Mouse (Mus musculus) c-Kit-positive CD71-positive TER-119-negative erythroid progenitor cells, embryonic 14.5 days (primary cell): Measurements from ENCODE around the gene Racgap1.

Experiments used
- DNase-seq: peaks from one replicate; pipeline ENCODE4 v3.0.0-alpha.2; 2013; ENCODE audit warnings: low read depth

The Racgap1 gene

DNA sequence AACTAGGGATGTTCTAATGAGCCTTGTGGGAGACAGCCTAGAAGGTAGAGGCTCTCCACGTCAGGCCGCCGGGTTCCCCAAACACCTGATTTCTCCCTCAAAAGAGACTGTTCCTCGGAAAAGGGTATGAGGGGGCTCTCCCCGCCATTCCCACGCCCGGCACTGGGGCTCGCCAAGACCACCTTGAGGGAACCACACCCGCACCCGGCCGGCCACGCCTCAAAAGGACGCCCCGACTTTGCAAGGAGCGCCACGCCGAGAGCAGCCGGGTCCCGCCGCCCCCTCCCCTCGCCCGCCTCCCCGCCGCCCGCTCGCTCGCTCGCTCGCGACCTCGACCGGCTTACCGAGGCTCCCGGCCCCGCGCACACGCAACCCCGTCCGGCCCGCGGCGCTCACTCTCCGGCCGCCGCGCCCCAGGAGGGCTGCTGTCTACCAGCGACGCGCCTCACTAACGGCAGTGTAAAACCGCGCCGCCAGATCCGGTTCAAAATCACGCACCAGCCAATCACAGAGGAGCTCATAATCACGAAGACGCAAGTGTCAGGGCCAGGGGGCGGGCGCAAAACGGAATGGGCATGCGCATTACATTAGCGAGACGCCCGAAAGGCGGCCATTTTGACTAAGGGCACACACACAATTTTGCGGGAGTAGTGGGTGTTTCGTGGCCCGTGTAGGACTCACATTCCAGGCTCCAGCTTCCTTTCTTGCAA is at the start of gene Racgap1:
Gene Racgap1, minus strand, starts transcription at position 494 of the 710 bp plus-strand sequence.
- peak; percentile 97 for DNase-seq

DNA sequence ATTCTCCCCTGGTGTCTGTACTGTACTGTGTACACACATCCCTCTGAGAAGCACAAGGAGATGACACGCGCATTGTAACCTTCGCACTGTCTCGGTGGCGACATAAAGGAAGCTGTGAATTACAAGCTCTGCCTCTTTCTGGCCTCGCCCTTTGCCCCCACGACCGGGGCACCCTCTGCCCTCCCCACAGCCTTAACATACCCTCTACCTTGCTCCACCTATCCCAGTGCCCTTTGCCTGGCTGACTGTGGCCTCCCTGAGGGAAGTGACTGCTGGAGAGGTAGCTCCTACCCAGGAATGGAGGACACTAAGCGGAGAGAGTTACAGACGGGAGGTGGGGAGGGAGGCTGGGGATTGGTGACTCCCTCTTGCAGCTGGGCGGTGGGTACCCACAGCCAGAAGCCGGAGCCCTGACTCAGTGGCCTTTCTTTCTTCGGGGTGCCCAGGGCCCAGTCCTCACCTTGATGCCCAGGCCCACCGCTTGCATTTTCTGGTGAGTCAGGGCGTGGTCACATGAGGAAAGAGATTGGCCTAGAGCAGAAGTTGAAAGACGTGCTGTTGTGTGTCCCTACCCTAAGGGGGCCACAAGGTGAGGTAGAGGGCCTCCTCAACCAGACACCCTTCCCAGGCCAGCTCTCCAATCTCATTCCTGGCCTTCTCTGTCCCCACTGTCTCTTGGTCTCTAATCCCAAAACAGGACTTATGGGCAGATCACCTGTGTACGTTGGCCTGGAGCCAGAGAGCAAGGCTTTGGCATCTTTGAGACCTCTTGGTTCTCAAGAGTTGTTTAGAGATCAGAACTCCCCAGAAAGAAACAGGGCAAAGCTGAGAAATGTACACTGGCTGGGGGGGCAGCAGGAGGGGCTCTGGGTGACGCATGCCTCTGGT is 49.0 kb upstream of the Racgap1 start:
- DNase-seq = no peak

DNA sequence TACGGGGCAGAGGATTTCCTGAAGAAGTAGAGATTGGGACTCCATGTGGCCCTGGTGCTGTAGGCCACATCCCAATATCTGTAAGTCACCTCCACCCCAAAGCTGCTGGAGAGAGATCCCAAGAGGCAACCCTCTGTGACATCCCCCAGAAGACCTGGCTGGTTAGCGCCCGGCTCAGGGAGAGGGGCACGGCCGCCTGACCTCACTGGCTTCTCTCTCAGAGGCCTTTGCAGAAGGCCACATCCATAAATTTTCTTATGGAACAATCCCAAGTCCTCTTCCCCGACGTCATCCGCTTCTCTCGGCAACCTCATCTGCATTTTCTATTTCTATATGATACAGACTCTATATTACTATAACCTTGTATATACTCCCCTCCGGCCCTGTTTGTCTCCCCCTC is 48.3 kb upstream of the Racgap1 start:
- DNase-seq = no peak

DNA sequence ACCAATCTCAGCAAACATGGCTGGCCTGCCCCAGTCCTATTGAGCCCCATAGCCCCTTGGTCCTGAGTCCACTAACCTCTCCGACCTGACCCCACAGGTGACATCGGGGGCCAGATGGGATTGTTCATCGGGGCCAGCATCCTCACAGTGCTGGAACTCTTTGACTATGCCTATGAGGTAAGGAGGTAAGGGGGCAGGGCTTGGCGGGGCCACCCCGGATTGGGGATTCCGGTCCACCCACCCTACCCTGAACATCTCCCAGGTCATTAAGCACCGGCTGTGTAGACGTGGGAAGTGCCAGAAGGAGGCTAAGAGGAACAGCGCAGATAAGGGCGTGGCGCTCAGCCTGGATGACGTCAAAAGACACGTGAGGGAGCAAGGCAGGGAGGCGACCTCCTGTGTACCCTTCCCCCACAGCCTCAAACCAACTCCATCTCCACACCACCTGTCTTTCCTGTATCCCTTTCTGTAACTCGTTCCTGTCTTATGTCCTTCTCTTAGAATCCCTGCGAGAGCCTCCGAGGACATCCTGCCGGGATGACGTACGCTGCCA is 47.2 kb upstream of the Racgap1 start:
- no peak for DNase-seq

DNA sequence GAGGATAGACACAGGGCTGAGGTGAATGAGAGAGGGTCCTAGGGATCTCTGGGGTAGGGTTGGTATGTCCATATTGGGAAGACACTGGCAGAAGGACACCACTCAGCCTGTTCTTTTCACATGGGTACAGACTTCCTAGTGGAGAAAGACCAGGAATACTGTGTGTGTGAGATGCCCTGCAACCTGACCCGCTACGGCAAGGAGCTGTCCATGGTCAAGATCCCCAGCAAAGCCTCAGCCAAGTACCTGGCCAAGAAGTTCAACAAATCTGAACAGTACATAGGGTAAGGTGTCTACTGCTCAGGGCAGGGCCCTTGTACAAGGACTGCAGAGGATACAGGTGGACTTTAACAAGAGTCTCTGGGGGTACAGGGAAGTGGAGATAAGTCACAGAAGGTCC is 45.9 kb upstream of the Racgap1 start:
- no peak for DNase-seq

DNA sequence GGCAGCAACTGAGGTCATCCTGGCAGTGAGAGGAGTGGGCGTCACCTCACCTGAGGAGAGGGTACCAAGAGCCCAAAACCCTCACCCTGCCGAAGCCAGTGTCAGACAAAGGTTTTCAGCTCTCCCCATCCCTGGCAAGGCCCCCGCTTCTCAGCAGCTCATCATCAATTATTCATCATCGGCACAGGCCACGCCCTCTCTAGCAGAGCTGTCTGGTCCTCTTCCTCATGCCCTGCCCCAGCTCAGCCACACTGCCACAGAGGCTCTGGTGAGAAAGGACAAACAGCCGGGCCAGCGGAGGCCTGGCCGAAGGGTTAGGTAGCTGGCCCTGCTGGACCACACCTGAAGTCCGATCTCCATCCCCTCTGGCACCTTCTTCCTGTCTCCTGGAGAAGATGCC is 40.5 kb upstream of the Racgap1 start:
- DNase-seq = no peak

DNA sequence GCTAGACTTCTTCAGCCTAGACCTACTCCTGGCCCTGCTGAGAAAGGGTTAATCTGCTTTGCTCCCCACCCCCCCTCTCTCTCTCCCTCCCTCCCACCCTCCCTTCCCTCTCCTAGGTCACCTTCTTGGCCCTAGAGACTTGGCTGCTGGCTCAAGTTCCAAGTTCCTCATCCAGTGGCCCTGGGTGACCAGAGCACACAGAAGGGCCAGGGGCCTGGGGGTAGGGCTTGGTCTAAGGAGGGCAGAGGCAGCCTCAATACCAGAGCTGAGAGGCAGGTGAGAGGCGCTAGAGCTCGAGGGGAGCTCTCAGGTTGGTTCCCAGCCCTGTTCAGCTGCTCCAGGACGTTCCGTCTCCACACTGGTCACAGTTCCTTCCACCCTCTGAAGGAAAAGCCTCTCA is 39.5 kb upstream of the Racgap1 start:
- no peak for DNase-seq

DNA sequence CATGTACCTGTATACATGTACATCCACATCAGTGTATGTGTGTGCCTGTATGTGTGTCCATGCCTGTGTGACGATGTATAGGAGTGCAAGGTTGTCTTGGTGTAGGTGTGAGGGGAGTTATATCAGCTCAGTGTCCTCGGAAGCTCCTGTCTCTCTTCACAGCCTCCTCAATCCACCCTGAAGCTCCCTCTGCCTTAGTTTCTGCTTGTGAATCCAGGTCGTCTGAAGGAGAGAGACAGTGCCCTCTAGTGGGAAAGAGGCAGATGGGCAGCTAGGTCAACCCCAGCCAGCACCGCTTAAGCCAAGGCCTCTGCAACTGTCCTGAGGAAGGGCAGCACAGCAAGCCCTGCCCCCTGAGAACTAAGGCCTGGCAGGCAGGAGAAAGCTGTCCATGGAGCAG is 37.3 kb upstream of the Racgap1 start:
- no peak for DNase-seq

DNA sequence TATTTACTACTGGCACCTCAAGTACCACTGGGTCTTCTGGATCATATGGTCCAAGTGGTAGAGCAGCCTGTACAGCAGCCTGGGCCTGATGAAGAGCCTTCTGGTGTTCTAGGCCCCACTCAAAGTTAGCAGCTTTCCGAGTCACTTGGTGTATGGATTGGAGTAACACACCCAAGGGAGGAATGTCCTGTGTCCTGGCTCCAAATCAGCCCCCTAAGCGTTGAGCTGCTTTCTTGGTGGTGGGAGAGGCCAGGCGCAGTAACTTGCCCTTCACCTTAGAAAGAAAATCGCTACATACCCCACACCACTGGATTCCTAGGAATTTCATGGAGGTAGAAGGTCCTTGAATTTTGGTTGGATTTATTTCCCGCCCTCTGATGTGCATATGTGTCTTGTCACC is 32.7 kb upstream of the Racgap1 start:
- DNase-seq = no peak

DNA sequence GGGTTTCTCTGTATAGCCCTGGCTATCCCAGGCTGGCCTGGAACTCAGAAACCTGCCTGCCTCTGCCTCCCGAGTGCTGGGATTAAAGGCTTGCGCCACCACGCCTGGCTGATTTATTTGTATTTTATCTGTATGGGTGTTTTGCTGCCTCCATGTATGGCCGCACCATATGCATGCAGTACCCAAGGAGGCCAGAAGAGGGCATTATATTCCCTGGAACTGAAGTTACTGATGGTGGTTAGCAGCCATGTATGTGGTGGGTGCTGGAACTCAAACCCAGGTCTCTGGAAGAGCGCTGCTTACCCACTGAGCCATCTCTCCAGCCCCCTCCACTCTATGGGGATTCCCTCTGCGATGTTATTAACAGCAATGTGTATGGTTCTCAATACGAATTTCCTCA is 31.4 kb upstream of the Racgap1 start:
- peak; percentile 38 for DNase-seq

DNA sequence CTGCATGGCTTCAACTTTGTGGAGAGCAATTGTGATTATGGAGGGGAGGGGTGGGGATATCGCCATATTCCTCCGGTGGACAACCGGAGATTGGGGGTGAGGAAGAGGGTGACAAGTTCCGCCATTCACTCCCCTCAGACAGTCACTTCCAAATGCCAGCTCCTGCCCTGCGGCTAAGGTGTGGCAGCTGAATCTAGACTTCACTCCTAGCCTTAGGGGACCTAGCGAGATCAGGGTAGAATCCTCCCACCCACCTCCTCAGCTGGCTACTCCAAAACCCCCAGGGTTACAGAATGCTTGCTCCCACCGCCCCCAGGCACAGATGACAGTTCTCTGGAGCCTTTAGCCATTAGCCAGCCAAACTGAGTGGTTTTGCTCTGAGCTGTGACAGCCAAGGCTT is 27.6 kb upstream of the Racgap1 start:
- no peak for DNase-seq

DNA sequence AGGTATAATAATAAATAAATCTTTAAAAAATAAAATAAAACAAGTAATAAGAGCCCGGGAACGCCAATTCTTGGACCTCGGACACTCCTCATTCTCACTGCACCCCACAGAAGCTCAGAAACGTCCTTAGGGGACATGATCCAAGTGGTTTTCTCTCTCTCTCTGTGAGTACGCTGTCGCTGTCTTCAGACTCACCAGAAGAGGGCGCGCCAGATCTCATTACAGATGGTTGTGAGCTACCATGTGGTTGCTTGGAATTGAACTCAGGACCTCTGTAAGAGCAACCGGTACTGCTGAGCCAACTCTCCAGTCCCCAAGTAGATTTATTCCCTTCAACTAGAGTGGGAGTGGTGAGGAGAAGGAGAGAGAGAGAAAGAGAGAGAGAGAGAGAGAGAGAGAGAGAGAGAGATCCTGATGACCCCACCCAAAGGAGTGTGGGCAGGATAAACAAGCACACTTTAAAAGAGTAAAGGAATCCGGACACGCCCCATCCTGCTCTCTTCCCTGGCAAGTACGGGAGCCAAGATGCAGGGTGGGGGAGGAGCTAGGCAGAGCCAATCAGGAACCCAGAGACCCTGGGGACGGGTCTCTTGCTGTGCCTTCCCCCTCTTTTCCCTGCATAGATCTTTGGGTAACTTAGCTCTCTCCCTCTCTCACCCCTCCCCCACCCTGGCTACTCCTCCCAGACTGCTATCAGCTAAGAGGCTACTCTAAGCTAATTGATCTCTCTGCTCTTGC is 26.8 kb upstream of the Racgap1 start:
- no peak for DNase-seq

DNA sequence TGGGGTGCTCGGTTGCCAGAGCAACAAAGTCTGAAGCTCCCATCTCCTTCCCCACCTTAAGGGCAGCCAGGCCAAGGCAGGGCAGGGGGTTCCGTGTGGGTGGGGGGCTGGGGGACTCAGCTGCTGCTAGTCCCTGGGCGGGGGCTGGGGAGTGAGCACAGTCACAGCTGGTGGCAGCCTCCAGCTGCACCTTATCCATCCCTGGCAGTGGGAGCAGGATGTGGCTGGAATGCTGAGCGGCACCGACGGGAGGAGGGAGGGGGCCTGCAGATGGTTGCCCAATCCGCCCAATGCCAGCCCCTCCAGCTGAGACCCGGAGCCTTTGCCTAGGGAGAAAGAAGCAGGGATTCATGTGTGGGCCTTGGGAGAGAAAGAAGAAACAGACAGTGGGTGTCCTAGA is 25.6 kb upstream of the Racgap1 start:
- DNase-seq = no peak

DNA sequence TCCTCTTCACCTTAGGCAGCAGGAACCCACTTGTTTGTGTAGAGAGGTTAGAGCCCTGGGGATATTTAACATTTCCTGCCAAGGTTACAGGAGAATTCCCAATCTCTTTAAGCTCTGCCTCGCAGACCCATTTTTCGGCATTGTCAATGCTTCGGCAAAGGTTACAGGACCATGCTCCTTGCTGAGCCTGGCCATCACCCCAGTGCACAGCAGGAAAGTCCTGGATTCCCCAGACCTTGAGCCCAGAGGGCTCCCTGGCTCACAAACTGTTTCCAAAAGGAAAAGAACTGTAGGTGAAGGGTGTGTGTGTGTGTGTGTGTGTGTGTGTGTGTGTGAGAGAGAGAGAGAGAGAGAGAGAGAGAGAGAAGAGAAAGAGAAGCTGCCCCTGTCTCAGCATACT is 23.4 kb upstream of the Racgap1 start:
- DNase-seq = no peak

DNA sequence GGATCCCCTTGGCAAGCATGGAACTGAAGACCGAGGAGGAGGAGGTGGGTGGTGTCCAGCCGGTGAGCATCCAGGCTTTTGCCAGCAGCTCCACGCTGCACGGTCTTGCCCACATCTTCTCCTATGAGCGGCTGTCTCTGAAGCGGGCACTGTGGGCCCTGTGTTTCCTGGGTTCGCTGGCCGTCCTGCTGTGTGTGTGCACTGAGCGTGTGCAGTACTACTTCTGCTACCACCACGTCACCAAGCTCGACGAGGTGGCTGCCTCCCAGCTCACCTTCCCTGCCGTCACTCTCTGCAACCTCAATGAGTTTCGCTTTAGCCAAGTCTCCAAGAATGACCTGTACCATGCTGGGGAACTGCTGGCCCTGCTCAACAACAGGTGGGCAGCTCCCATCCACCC is 20.3 kb upstream of the Racgap1 start:
- no peak for DNase-seq

DNA sequence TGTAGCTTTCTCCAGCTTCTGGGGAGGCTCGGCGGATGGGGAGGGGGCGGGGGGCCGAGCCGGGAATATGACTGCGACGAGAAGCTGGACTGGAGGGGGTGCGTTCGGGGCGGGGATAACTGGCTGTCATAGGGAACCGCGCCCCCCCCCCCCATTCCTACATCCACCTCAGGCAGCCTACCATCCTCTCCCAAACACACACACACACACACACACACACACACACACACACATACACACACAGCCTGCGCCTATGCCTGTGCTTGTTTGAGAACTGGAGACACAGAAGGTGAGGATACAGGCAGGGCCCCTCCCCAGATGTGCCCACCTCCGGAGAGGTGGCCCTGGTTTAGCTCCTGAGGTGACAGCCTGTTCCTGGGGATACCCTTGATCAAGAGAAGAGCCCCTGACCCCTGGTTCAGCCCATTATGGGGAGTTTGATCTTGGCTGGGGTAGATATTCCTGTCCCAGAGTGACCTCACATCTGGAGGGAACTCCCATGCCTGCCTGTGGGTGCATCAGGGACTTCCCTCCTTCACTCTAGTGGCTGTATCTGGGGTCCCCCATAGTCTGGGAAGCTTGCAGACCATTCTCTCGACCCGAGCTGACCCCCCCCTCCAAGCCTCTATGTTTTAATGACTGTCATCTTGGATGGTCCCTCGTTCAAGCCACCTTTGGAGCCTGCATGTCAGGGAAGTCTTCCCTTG is 19.7 kb upstream of the Racgap1 start:
- no peak for DNase-seq

DNA sequence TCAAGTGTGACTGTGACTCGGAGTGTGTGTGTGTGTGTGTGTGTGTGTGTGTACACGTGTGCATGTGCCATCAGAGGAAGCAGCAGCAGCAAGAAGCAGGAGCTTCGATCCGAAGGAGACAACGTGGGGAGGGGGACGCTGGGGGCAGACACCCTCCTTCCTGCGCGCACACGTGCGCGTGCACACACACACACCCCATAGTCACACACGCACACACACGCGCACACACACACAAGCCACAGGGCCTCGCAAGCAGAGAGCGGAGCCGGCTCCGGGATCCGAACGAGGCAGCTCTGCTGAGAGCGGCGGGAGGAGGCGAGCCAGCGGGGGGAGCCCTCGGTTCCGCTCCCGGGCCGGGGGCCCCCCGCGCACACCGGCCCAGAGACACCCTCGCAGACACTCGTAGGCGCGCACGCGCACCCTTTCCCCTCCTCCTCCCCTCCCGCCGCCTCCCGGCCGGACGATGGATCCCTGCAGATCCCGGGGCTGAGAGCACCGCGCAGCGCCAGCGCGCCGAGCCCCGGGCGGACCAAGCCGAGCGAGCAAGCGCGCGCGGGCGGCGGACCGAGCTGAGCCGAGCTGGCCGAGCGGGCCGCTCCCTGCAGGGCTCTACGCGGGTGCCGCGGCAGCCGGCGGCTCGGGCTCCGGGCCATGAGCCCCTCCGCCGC is 18.8 kb upstream of the Racgap1 start, which contains the start of gene Asic1:
Gene Asic1, plus strand, starts transcription at position 215 of the 668 bp plus-strand sequence.
- no peak for DNase-seq

DNA sequence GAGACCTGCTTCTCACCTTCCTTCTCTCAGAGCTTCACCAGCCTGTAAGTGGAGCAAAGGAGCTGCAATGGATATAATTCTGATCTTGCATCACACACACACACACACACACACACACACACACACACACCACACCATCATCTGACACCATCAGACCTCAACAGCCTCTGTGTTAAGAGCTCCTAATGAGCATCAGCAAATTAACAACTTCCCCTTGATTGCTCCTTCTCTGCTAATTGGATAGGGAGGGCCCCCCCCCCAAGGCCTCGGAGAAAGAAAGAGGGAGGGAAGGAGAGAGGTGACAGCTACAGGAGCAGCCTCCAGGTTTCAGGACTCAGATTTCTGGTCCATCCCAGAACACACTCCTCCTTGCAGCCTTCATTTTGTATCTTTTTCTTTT is 17.9 kb upstream of the Racgap1 start:
- no peak for DNase-seq

DNA sequence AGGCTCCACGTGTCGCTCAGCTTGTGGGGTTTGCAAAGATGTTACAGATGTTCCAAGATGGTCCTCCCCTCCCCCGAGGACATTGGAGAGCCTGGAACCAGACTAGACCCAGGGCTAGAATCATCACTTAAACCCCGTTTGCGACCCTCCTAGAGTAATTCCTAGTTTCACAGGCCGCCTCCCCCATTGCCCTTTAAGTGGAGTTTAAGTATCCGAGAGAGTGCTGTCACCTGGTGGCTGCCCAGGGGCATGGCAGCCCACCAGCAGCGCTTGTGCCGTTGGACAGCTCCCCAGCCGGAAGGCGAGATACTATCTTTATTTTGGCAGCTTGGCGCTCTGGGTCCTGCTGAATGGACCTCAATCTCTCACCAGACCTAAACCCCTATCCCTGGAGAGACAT is 17.4 kb upstream of the Racgap1 start:
- no peak for DNase-seq

DNA sequence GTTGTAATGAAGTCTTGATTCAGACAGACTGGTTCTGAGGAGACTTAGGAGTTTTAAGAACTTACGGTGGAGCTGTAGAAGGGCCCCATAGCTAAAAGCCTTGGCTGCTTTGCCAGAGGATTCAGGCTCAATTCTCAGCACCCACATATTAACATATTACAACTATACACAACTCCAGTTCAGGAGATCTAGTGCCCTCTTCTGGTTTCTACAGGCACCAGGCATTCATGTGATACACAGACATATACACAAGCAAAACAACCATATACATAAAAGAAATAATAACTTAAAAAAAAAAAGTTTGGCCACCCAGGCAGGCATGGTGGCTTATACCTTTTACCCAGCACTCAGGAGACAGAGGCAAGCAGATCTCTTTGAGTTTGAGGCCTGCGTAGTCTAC is 16.1 kb upstream of the Racgap1 start:
- no peak for DNase-seq
